Mouse (Mus musculus) cerebellum, adult 2 months (tissue): ENCODE data around the gene Decr2. TPM values are rescaled to one million over a fixed set of nuclear protein-coding genes. Genes with fewer than 3 reads are reported as not detected.

Source experiments
- DNase-seq, 2 experiments: peaks; one replicate each; pipeline ENCODE4 v3.0.0; 2021
- H3K27ac ChIP-seq: fragments of 200-500 bp; 2 replicates; pipeline ENCODE4 v1.5.1; 2012; ENCODE audit warnings: low read length, control low read depth, inconsistent platforms; ENCODE audit not compliant: insufficient read depth
- H3K27me3 ChIP-seq: fragments of 200-500 bp; 2 replicates; pipeline ENCODE4 v1.6.1; 2012; ENCODE audit warnings: inconsistent platforms, mild to moderate bottlenecking, low read length, moderate library complexity; ENCODE audit not compliant: control insufficient read depth, insufficient read depth
- H3K4me1 ChIP-seq: fragments of 200-500 bp; 2 replicates; pipeline ENCODE4 v1.6.1; 2011; ENCODE audit warnings: low read length; ENCODE audit not compliant: control insufficient read depth, insufficient read depth
- H3K4me3 ChIP-seq: fragments of 200-500 bp; replicated peaks from 2 replicates; pipeline ENCODE3; 2011; ENCODE audit warnings: mild to moderate bottlenecking, low read depth, low read length, control low read depth; ENCODE audit not compliant: insufficient read depth
- CTCF ChIP-seq: fragments of 200-500 bp; IDR thresholded peaks from 2 replicates; pipeline ENCODE4 v1.5.1; 2011; ENCODE audit warnings: low read depth, mild to moderate bottlenecking, control low read depth, low read length, moderate library complexity, borderline replicate concordance; ENCODE audit not compliant: insufficient read depth
- POLR2A ChIP-seq: fragments of 200-500 bp; IDR thresholded peaks from 2 replicates; pipeline ENCODE4 v1.6.1; 2011; ENCODE audit warnings: low read length, control low read depth, borderline replicate concordance; ENCODE audit not compliant: insufficient read depth
- WGBS: fragments of 180-500 bp; shearing (Covaris S2); methylation state at CpG from one replicate; pipeline ENCODE4 v1.1.7; 2018; 5-methylcytosine and 5-hydroxymethylcytosine counted together
- polyA plus RNA-seq: library from polyadenylated mRNA; depleted of rRNA; stranded (reverse); fragments of >200 nt; gene quantifications from 2 replicates; pipeline ENCODE4 v1.2.3, GENCODE M21; 2012; rRNA removed

Decr2 gene
- polyA plus RNA-seq, 1 experiment: 39.5 TPM

- WGBS: 6% methylated on average over 5 of the region's 5 CpGs
- peak; percentile 81 to 90 for DNase-seq
- no peaks in the 10 kb centered on the region for H3K27me3 ChIP-seq
- H3K4me3 ChIP-seq: no peak overlapping the region
- TF ChIP-seq POLR2A (no peak), CTCF (no peak)
- peaks cover 31% of the 10 kb centered on the region for H3K4me1 ChIP-seq
- peak overlapping the region; percentile 23 for H3K27ac ChIP-seq
Measured at GRCm38 (mm10) chr17:26031583-26031982, 58.6 kb downstream of the Decr2 start.

Other genes starting within 250 kb of the Decr2 start
- 42.9 and 45.9 TPM in 2 replicates for gene Gm20683, start 248.6 kb downstream of the Decr2 start, polyA plus RNA-seq
- 105 and 121 TPM in 2 replicates for gene Rhot2, start 245.5 kb downstream of the Decr2 start, polyA plus RNA-seq
- gene Wdr90, start 228.8 kb downstream of the Decr2 start, polyA plus RNA-seq: 21.6 and 26.9 TPM in 2 replicates
- 31.9 and 34.1 TPM in 2 replicates for gene Mcrip2, start 221.6 kb downstream of the Decr2 start, polyA plus RNA-seq
- gene Mettl26, start 215.3 kb downstream of the Decr2 start, polyA plus RNA-seq: 110 and 116 TPM in 2 replicates
- gene Wfikkn1, start 209.5 kb downstream of the Decr2 start, polyA plus RNA-seq: 0.95 and 1.1 TPM in 2 replicates
- gene Rab40c, start 170.6 kb downstream of the Decr2 start, polyA plus RNA-seq: 70.0 and 74.6 TPM in 2 replicates
- 170 and 191 TPM in 2 replicates for gene Pigq, start 145.4 kb downstream of the Decr2 start, polyA plus RNA-seq
- 1.9 and 2.5 TPM in 2 replicates for gene Nhlrc4, start 145.4 kb downstream of the Decr2 start, polyA plus RNA-seq
- 13.4 and 14.0 TPM in 2 replicates for gene A930017K11Rik, start 137.8 kb downstream of the Decr2 start, polyA plus RNA-seq
- 88.7 and 92.8 TPM in 2 replicates for gene Capn15, start 104.5 kb downstream of the Decr2 start, polyA plus RNA-seq
- 81.8 and 82.9 TPM in 2 replicates for gene Rab11fip3, start 20.8 kb downstream of the Decr2 start, polyA plus RNA-seq
- gene Nme4, start 5.3 kb upstream of the Decr2 start, polyA plus RNA-seq: 6.2 and 6.7 TPM in 2 replicates
- 41.0 and 48.2 TPM in 2 replicates for gene Tmem8, start 23.0 kb upstream of the Decr2 start, polyA plus RNA-seq
- 114 and 118 TPM in 2 replicates for gene Mrpl28, start 33.2 kb upstream of the Decr2 start, polyA plus RNA-seq
- 21.3 and 22.8 TPM in 2 replicates for gene Axin1, start 48.4 kb upstream of the Decr2 start, polyA plus RNA-seq
- gene Pdia2, start 108.8 kb upstream of the Decr2 start, polyA plus RNA-seq: 0.07 and 0.10 TPM in 2 replicates
- gene Rgs11, start 112.6 kb upstream of the Decr2 start, polyA plus RNA-seq: 21.1 and 23.0 TPM in 2 replicates
- 59.9 and 80.0 TPM in 2 replicates for gene Arhgdig, start 117.4 kb upstream of the Decr2 start, polyA plus RNA-seq
- gene Fam234a, start 153.9 kb upstream of the Decr2 start, polyA plus RNA-seq: 30.3 and 34.3 TPM in 2 replicates
- gene Luc7l, start 162.6 kb upstream of the Decr2 start, polyA plus RNA-seq: 52.5 and 54.9 TPM in 2 replicates